Mouse (Mus musculus): ENCODE results near the gene St3gal5. TPM values are rescaled to one million over a fixed set of nuclear protein-coding genes. Genes with fewer than 3 reads are reported as not detected.

The St3gal5 gene
- polyA plus RNA-seq, 1 experiment, result 27.6 TPM

DNA sequence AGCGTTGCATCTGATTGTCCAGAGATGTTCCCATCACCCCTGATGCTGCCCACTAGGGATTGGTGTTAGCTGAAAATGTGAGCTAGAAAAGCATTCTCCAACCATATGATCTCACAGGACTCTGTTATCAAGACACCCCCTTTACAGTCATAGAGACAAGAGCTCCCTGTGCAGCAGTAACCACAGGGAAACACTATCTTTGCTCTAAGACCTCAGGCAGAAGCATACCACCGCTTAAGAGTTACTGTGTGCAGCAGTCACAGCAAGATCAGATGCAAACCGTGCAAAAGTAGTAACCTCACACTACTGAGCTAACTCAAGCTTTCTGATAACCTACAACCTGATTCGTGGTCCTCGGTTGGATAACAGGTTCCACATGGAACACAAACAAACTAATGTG is 10.0 kb upstream of the St3gal5 start:
- no peak for TF ChIP-seq USF1 (IDR thresholded peaks at IDR 0.05; ENCODE audit: low read depth)
- no peak for TF ChIP-seq CEBPB (IDR thresholded peaks at IDR 0.05; ENCODE audit: low read depth)
- no peak for TF ChIP-seq MYOG (IDR thresholded peaks at IDR 0.05; ENCODE audit: control insufficient read depth, extremely low read depth, insufficient read length)
- TF ChIP-seq MYOD1 (IDR thresholded peaks at IDR 0.05; ENCODE audit: control insufficient read depth, insufficient read length, low read depth), result no peak
- TF ChIP-seq FOSL1 (IDR thresholded peaks at IDR 0.05; ENCODE audit: insufficient read depth, low read length, poor library complexity, severe bottlenecking), result no peak
- no peak for TF ChIP-seq CTCF (IDR thresholded peaks at IDR 0.05; ENCODE audit: control insufficient read depth, insufficient read depth, insufficient read length)
- Histone ChIP-seq H3K79me3 (ENCODE audit: low read depth) (no peaks in the 10 kb centered on the region), H3ac (ENCODE audit: control insufficient read depth, insufficient read length, low read depth) (no peak overlapping the region), H3K4me3 (ENCODE audit: insufficient read depth, poor library complexity, severe bottlenecking) (no peak overlapping the region), H3K36me3 (ENCODE audit: control insufficient read depth, insufficient read depth) (no peaks in the 10 kb centered on the region), H3K79me2 (ENCODE audit: control insufficient read depth, insufficient read depth) (no peaks in the 10 kb centered on the region), H3K27me3 (ENCODE audit: control insufficient read depth, insufficient read depth, insufficient read length) (no peaks in the 10 kb centered on the region)

DNA sequence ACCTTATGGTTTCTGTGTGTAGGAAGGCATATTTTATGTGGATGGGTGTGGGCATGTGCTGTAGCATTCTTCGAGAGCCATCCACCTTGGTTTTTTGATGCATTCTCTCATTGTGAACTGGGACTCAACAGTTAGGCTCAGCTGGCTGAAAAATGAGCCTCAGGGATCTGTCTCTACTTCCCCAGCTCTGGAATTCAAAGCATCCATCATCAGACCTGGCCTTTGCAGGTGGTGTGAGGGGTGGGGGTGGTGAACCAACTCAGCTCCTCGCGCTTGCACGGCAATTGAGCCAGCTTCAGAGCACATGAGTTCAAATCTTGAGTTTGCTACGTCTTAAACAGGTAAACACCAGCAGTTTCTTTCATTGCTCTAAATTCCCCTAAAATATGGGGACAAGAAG is 7.5 kb upstream of the St3gal5 start:
- TF ChIP-seq FOSL1 (IDR thresholded peaks at IDR 0.05; ENCODE audit: insufficient read depth, low read length, poor library complexity, severe bottlenecking) (no peak), CEBPB (IDR thresholded peaks at IDR 0.05; ENCODE audit: low read depth) (no peak), CTCF (IDR thresholded peaks at IDR 0.05; ENCODE audit: control insufficient read depth, insufficient read depth, insufficient read length) (no peak), MYOD1 (IDR thresholded peaks at IDR 0.05; ENCODE audit: control insufficient read depth, insufficient read length, low read depth) (no peak), MYOG (IDR thresholded peaks at IDR 0.05; ENCODE audit: control insufficient read depth, extremely low read depth, insufficient read length) (no peak), MAX (IDR thresholded peaks at IDR 0.05) (no peak), USF1 (IDR thresholded peaks at IDR 0.05; ENCODE audit: low read depth) (no peak)

DNA sequence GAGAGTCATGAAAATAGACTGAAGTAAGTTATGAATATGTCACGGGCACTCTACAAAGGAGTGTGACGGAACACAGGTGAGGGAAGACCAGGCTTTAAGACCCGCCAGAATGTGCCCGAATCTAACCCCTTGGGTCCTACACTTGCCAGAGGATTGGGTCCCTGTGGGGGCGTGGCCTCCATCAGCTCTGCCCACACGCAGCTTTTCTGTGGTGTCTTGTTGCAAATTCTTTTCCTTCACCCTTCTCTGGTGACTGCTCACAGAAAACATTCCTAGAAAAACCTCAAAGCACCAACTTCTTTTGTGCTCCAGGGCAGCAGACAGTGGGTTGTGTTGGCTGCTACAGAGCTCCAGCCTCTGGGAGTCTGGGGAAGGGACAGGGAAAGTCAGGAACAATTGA is 6.4 kb upstream of the St3gal5 start:
- Histone ChIP-seq H3ac (ENCODE audit: control insufficient read depth, insufficient read length, low read depth) (no peak overlapping the region), H3K79me3 (ENCODE audit: low read depth) (no peaks in the 10 kb centered on the region), H3K4me3 (ENCODE audit: insufficient read depth, poor library complexity, severe bottlenecking) (no peak overlapping the region), H3K79me2 (ENCODE audit: control insufficient read depth, insufficient read depth) (no peaks in the 10 kb centered on the region), H3K27me3 (ENCODE audit: control insufficient read depth, insufficient read depth, insufficient read length) (no peaks in the 10 kb centered on the region), H3K36me3 (ENCODE audit: control insufficient read depth, insufficient read depth) (no peaks in the 10 kb centered on the region)
- TF ChIP-seq MAX (IDR thresholded peaks at IDR 0.05) (no peak), USF1 (IDR thresholded peaks at IDR 0.05; ENCODE audit: low read depth) (no peak), MYOG (IDR thresholded peaks at IDR 0.05; ENCODE audit: control insufficient read depth, extremely low read depth, insufficient read length) (no peak), CEBPB (IDR thresholded peaks at IDR 0.05; ENCODE audit: low read depth) (no peak), FOSL1 (IDR thresholded peaks at IDR 0.05; ENCODE audit: insufficient read depth, low read length, poor library complexity, severe bottlenecking) (no peak), CTCF (IDR thresholded peaks at IDR 0.05; ENCODE audit: control insufficient read depth, insufficient read depth, insufficient read length) (no peak)

More for the DNA sequence above, 7.5 kb upstream of the St3gal5 start:
- no peaks in the 10 kb centered on the region for H3K79me3 ChIP-seq (ENCODE audit: low read depth)
- H3ac ChIP-seq (ENCODE audit: control insufficient read depth, insufficient read length, low read depth), result no peak overlapping the region
- no peak overlapping the region for H3K4me3 ChIP-seq (ENCODE audit: insufficient read depth, poor library complexity, severe bottlenecking)
- H3K79me2 ChIP-seq (ENCODE audit: control insufficient read depth, insufficient read depth), result no peaks in the 10 kb centered on the region
- no peaks in the 10 kb centered on the region for H3K36me3 ChIP-seq (ENCODE audit: control insufficient read depth, insufficient read depth)
- no peaks in the 10 kb centered on the region for H3K27me3 ChIP-seq (ENCODE audit: control insufficient read depth, insufficient read depth, insufficient read length)

DNA sequence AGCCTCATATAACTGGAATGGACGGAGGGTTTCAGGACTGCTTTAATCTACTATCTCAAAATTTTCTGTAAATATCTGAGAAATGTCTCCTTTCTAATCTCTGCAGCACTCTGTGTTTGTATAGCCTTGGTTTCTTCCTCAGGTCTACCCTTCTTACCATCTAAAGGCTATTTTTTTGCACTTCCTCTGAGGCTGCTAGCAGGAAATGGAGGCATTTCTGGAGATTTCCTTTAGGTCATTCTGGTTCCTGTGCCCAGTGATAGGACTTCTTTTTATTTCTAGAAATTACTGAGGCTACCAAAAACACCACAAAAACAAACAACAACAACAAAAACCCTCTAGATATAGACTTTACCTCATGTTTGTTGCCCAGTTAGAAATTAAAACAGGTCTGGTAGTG is 4.3 kb upstream of the St3gal5 start:
- H3ac ChIP-seq (ENCODE audit: control insufficient read depth, insufficient read length, low read depth), result no peak overlapping the region
- no peaks in the 10 kb centered on the region for H3K27me3 ChIP-seq (ENCODE audit: control insufficient read depth, insufficient read depth, insufficient read length)
- no peak for TF ChIP-seq FOSL1 (IDR thresholded peaks at IDR 0.05; ENCODE audit: insufficient read depth, low read length, poor library complexity, severe bottlenecking)

DNA sequence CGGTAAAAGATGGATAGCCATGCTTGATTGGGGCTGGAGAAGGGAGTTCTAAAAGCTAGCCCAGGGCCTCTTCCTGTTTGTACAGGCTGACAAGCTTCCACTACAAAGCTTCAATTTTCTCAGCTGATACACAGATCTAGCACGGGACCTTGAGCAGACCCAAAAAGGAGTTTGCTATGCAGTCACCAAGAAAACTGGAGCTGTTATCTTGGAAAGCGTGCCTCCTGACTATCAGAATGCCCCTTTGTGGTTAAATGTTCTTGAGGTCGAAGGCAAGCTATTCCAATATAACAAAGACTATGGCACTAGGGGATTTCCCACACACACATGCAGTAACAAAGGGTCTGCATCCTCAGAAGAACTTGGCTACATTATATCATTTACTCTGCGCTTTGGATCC is 1.2 kb upstream of the St3gal5 start:
- Histone ChIP-seq H3K79me2 (ENCODE audit: control insufficient read depth, insufficient read depth) (peaks cover 10% of the 10 kb centered on the region), H3K79me3 (ENCODE audit: low read depth) (peaks cover 2% of the 10 kb centered on the region), H3K27me3 (ENCODE audit: control insufficient read depth, insufficient read depth, insufficient read length) (no peaks in the 10 kb centered on the region), H3ac (ENCODE audit: control insufficient read depth, insufficient read length, low read depth) (no peak overlapping the region), H3K36me3 (ENCODE audit: control insufficient read depth, insufficient read depth) (no peaks in the 10 kb centered on the region), H3K4me3 (ENCODE audit: insufficient read depth, poor library complexity, severe bottlenecking) (no peak overlapping the region)
- TF ChIP-seq MYOD1 (IDR thresholded peaks at IDR 0.05; ENCODE audit: control insufficient read depth, insufficient read length, low read depth), result no peak
- no peak for TF ChIP-seq CTCF (IDR thresholded peaks at IDR 0.05; ENCODE audit: control insufficient read depth, insufficient read depth, insufficient read length)
- no peak for TF ChIP-seq FOSL1 (IDR thresholded peaks at IDR 0.05; ENCODE audit: insufficient read depth, low read length, poor library complexity, severe bottlenecking)
- TF ChIP-seq USF1 (IDR thresholded peaks at IDR 0.05; ENCODE audit: low read depth), result no peak
- no peak for TF ChIP-seq MAX (IDR thresholded peaks at IDR 0.05)
- no peak for TF ChIP-seq MYOG (IDR thresholded peaks at IDR 0.05; ENCODE audit: control insufficient read depth, extremely low read depth, insufficient read length)
- TF ChIP-seq CEBPB (IDR thresholded peaks at IDR 0.05; ENCODE audit: low read depth), result no peak

More for the DNA sequence above, 4.3 kb upstream of the St3gal5 start:
- H3K79me2 ChIP-seq (ENCODE audit: control insufficient read depth, insufficient read depth), result no peaks in the 10 kb centered on the region
- no peaks in the 10 kb centered on the region for H3K79me3 ChIP-seq (ENCODE audit: low read depth)
- H3K4me3 ChIP-seq (ENCODE audit: insufficient read depth, poor library complexity, severe bottlenecking), result no peak overlapping the region
- H3K36me3 ChIP-seq (ENCODE audit: control insufficient read depth, insufficient read depth), result no peaks in the 10 kb centered on the region

DNA sequence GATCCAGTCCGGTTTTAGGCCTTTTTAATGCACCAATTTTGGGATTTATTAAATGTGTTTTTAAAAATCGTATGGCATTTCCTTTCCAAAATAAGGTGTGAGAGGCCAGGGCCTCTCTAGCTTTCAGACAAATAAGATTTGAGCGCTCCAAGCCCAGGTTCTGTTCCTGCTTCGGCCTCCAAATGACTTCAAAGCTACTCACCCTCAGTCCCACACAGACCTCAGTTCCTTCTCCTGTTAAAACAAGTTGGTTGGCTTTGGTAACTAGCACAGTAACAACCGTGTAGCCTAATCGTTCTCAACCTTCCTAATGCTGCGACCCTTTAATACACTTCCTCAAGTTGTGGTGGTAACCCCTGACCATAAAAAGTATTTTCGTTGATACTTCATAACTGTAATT is 723 bp upstream of the St3gal5 start:
- no peak for TF ChIP-seq MYOD1 (IDR thresholded peaks at IDR 0.05; ENCODE audit: control insufficient read depth, insufficient read length, low read depth)
- no peak for TF ChIP-seq CTCF (IDR thresholded peaks at IDR 0.05; ENCODE audit: control insufficient read depth, insufficient read depth, insufficient read length)
- TF ChIP-seq USF1 (IDR thresholded peaks at IDR 0.05; ENCODE audit: low read depth), result no peak
- no peak for TF ChIP-seq MAX (IDR thresholded peaks at IDR 0.05)
- no peak for TF ChIP-seq MYOG (IDR thresholded peaks at IDR 0.05; ENCODE audit: control insufficient read depth, extremely low read depth, insufficient read length)
- TF ChIP-seq CEBPB (IDR thresholded peaks at IDR 0.05; ENCODE audit: low read depth), result no peak
- no peak for TF ChIP-seq FOSL1 (IDR thresholded peaks at IDR 0.05; ENCODE audit: insufficient read depth, low read length, poor library complexity, severe bottlenecking)

More for the DNA sequence above, 723 bp upstream of the St3gal5 start:
- Histone ChIP-seq H3K36me3 (ENCODE audit: control insufficient read depth, insufficient read depth) (no peaks in the 10 kb centered on the region), H3K4me3 (ENCODE audit: insufficient read depth, poor library complexity, severe bottlenecking) (peak overlapping the region; percentile 56), H3K27me3 (ENCODE audit: control insufficient read depth, insufficient read depth, insufficient read length) (no peaks in the 10 kb centered on the region), H3K79me3 (ENCODE audit: low read depth) (peaks cover 2% of the 10 kb centered on the region), H3ac (ENCODE audit: control insufficient read depth, insufficient read length, low read depth) (no peak overlapping the region), H3K79me2 (ENCODE audit: control insufficient read depth, insufficient read depth) (peaks cover 10% of the 10 kb centered on the region)
